Mouse (Mus musculus) left cerebral cortex, postnatal 14 days (tissue): ENCODE results near the gene Zbtb39. TPM values are rescaled to one million over a fixed set of nuclear protein-coding genes. Genes with fewer than 3 reads are reported as not detected.
"Not testable (repeated sequence)": the region's sequence is repeated elsewhere in the genome, so short reads cannot be mapped to it uniquely, and the experiment has no call there.

ENCODE experiments used
- DNase-seq, 2 experiments: peaks; one replicate each; pipeline ENCODE4 v3.0.0; 2021 to 2022; ENCODE audit warnings: low spot score in 2 of 2, mixed read lengths in 1 of 2
- intact Hi-C: fragments of 180-260 bp; cut with DNase I; formaldehyde crosslinking; loops from one replicate; pipeline ENCODE4 v1.15.1; 2025
- total RNA-seq, 2 experiments: library from RNA; stranded (reverse); gene quantifications; 2 replicates each; pipeline ENCODE4 v1.2.3; 2021

The Zbtb39 gene
- total RNA-seq, 2 experiments from 2014 or later = 8.5 to 8.8 TPM

- DNase-seq, intact Hi-C loops: not testable (repeated sequence)
Observed at GRCm38 (mm10) chr10:127762926-127763325, 23.6 kb downstream of the Zbtb39 start.

GRCm38 (mm10) chr10:127763914-127764680 is 24.8 kb downstream of the Zbtb39 start:
- intact Hi-C loops = no loop called here

GRCm38 (mm10) chr10:127766564-127766963 is 27.2 kb downstream of the Zbtb39 start:
- intact Hi-C loops = no loop called here
- DNase-seq = no peak

More at GRCm38 (mm10) chr10:127763914-127764680, 24.8 kb downstream of the Zbtb39 start:
- DNase-seq = no peak

GRCm38 (mm10) chr10:127776011-127776410 is 36.7 kb downstream of the Zbtb39 start, which contains the start of gene Rdh9:
Rdh9 (plus strand) TSS chr10:127776386.
- no peak for DNase-seq
- intact Hi-C loops = no loop called here

- intact Hi-C loops, DNase-seq: not testable (repeated sequence)
Observed at GRCm38 (mm10) chr10:127782321-127782720, 43.0 kb downstream of the Zbtb39 start.

- intact Hi-C loops, DNase-seq: not testable (repeated sequence)
Observed at GRCm38 (mm10) chr10:127785411-127785810, 46.1 kb downstream of the Zbtb39 start.

Other genes starting within 250 kb of the Zbtb39 start
- 10 to 100 TPM in 1 of 2 experiments, 1 to 10 TPM in 1; 3.0 to 10.0 TPM for gene Stac3, start 237.9 kb upstream of the Zbtb39 start, total RNA-seq
- gene Ndufa4l2, start 224.6 kb upstream of the Zbtb39 start, total RNA-seq = 1 to 10 TPM; 7.4 to 8.9 TPM
- 10 to 100 TPM; 27.5 to 32.9 TPM for gene Shmt2, start 217.1 kb upstream of the Zbtb39 start, total RNA-seq
- gene Nxph4, start 205.0 kb upstream of the Zbtb39 start, total RNA-seq = 1 to 10 TPM; 4.4 to 7.4 TPM
- gene Lrp1, start 118.4 kb upstream of the Zbtb39 start, total RNA-seq = 100 to 1,000 TPM; 285 to 305 TPM
- gene Stat6, start 96.6 kb upstream of the Zbtb39 start, total RNA-seq = 1 to 10 TPM; 8.6 to 10.0 TPM
- gene Nemp1, start 72.6 kb upstream of the Zbtb39 start, total RNA-seq = 1 to 10 TPM; 3.9 to 4.6 TPM
- gene Nab2, start 71.0 kb upstream of the Zbtb39 start, total RNA-seq = 10 to 100 TPM; 35.2 to 40.7 TPM
- gene Myo1a, start 34.4 kb upstream of the Zbtb39 start, total RNA-seq = under 1 TPM; 0.21 to 0.51 TPM
- gene Tac2, start 15.1 kb upstream of the Zbtb39 start, total RNA-seq = 10 to 100 TPM; 15.3 to 21.0 TPM
- 1 to 10 TPM; 1.3 to 1.5 TPM for gene Gpr182, start 12.2 kb downstream of the Zbtb39 start, total RNA-seq
- gene Rdh1, start 20.2 kb downstream of the Zbtb39 start, total RNA-seq = under 1 TPM; 0.18 to 0.21 TPM
- not detected for gene Rdh16f1, start 20.2 kb downstream of the Zbtb39 start, total RNA-seq
- under 1 TPM; 0.87 to 0.94 TPM for gene Rdh9, start 36.8 kb downstream of the Zbtb39 start, total RNA-seq
- gene Rdh16, start 61.6 kb downstream of the Zbtb39 start, total RNA-seq = not detected
- gene Rdh19, start 110.4 kb downstream of the Zbtb39 start, total RNA-seq = not detected
- gene Rdh16f2, start 126.9 kb downstream of the Zbtb39 start, total RNA-seq = not detected
- not detected for gene Rdh7, start 149.3 kb downstream of the Zbtb39 start, total RNA-seq
- gene Sdr9c7, start 159.0 kb downstream of the Zbtb39 start, total RNA-seq = not detected